Mouse (Mus musculus): ENCODE data around the gene Gm21797.
"Not testable (repeated sequence)": the region's sequence is repeated elsewhere in the genome, so short reads cannot be mapped to it uniquely, and the experiment has no call there.

The Gm21797 gene

GRCm38 (mm10) chrY:40775665-40776064, at the start of gene Gm21797:
Gene Gm21797, minus strand, starts transcription at chrY:40775765.
- not testable (repeated sequence) for DNase-seq (ENCODE audit: low read depth, low spot score)

DNA sequence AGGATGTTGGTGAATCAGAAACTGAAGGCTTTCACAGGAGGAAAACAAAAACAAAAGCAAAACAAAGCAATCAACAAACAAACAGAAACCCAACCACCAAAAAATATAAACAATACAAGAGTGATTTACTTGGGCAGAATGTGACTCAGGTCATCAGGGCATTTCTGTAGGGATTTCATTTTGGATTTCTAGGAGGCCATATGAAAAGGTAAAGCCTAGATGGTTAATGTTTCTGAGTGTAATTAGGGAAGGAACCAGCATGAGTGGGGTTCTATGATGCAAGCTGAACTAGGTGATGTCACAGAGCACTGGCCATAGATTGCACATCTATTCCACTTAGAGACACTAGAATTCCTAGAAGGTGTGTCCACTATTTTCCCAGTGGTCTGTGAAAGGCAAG, 29.0 kb upstream of the Gm21797 start, which contains the start of gene Gm20795:
Gene Gm20795, plus strand, starts transcription at position 301 of the 400 bp plus-strand sequence.
- not testable (repeated sequence) for DNase-seq (ENCODE audit: low read depth, low spot score)

All from c-Kit-negative CD71-positive TER-119-positive erythroid progenitor cells, embryonic 14.5 days (primary cell).